Mouse (Mus musculus) limb, embryonic 14.5 days (tissue): Measurements from ENCODE around the gene Isg20l2. TPM values are rescaled to one million over a fixed set of nuclear protein-coding genes. Genes with fewer than 3 reads are reported as not detected.
A peak's percentile ranks its signal among the peaks of the same experiment; 100 is the strongest.

Source experiments
- ATAC-seq: fragments of 200-750 bp; cut with Nextera tagmentation; 2 replicates; pipeline ENCODE4 v1.8.0; 2017; ENCODE audit warnings: low read depth, moderate number of reproducible peaks, moderate TSS enrichment; ENCODE audit not compliant: low FRiP score
- DNase-seq: peaks from one replicate; pipeline ENCODE4 v3.0.0-alpha.2; 2015; ENCODE audit warnings: low spot score
- H3K27ac ChIP-seq: fragments of 300-500 bp; sonication (generic); replicated peaks from 2 replicates; pipeline ENCODE4 v1.5.1; 2014; ENCODE audit warnings: low read depth, mild to moderate bottlenecking, low read length, moderate library complexity, mixed read lengths
- H3K27me3 ChIP-seq: fragments of 300-500 bp; sonication (generic); 2 replicates; pipeline ENCODE4 v1.6.1; 2014; ENCODE audit warnings: low read length, mixed read lengths; ENCODE audit not compliant: control insufficient read depth, insufficient read depth
- H3K36me3 ChIP-seq: fragments of 300-500 bp; sonication (generic); 2 replicates; pipeline ENCODE4 v1.6.1; 2014; ENCODE audit warnings: mild to moderate bottlenecking, low read length, moderate library complexity, mixed read lengths; ENCODE audit not compliant: control insufficient read depth, insufficient read depth
- H3K4me1 ChIP-seq: fragments of 300-500 bp; sonication (generic); 2 replicates; pipeline ENCODE4 v1.6.1; 2014; ENCODE audit warnings: antibody characterized with exemption, low read length, mixed read lengths; ENCODE audit not compliant: control insufficient read depth, insufficient read depth
- H3K4me2 ChIP-seq: fragments of 300-500 bp; sonication (generic); replicated peaks from 2 replicates; pipeline ENCODE4 v1.6.1; 2014; ENCODE audit warnings: low read depth, mild to moderate bottlenecking, low read length, moderate library complexity; ENCODE audit not compliant: severe bottlenecking
- H3K4me3 ChIP-seq: fragments of 300-500 bp; sonication (generic); replicated peaks from 2 replicates; pipeline ENCODE4 v1.5.1; 2014; ENCODE audit warnings: low read length
- H3K9ac ChIP-seq: fragments of 300-500 bp; sonication (generic); 2 replicates; pipeline ENCODE4 v1.6.1; 2014; ENCODE audit warnings: mild to moderate bottlenecking, low read depth, low read length, moderate library complexity; ENCODE audit not compliant: severe bottlenecking
- H3K9me3 ChIP-seq: fragments of 300-500 bp; sonication (generic); 2 replicates; pipeline ENCODE4 v1.6.1; 2016; ENCODE audit warnings: low read length; ENCODE audit not compliant: control insufficient read depth
- POLR2A ChIP-seq: fragments of 200-500 bp; IDR thresholded peaks from 2 replicates; pipeline ENCODE4 v1.8.0; 2012; ENCODE audit warnings: inconsistent platforms, mild to moderate bottlenecking, moderate library complexity, borderline replicate concordance; ENCODE audit not compliant: insufficient read depth, insufficient read length; ENCODE audit errors: extremely low read depth
- WGBS: fragments of 180-500 bp; shearing (Covaris S2); extraction: QIAGEN DNeasy Blood & Tissue Kit; methylation state at CpG from one replicate; pipeline ENCODE4 v1.1.7; 2014; 5-methylcytosine and 5-hydroxymethylcytosine counted together
- polyA plus RNA-seq, 2 experiments: library from polyadenylated mRNA; depleted of rRNA in 1 of 2; stranded (reverse) in 1 of 2; unstranded in 1 of 2; fragments of >200 nt; fragmentation: Nextera tagmentation in 1 of 2; extraction: Ambion mirVana in 1 of 2; gene quantifications; 2 replicates each; pipeline versions ENCODE4 v1.2.1 to v1.2.3; 2012 to 2014

Gene Isg20l2
- polyA plus RNA-seq, 2 experiments, result 26.7 to 39.7 TPM

- Histone ChIP-seq H3K27me3 (no peaks in the 10 kb centered on the region), H3K36me3 (peaks cover 44% of the 10 kb centered on the region), H3K4me3 (no peak overlapping the region), H3K27ac (no peak overlapping the region), H3K4me1 (peaks cover 46% of the 10 kb centered on the region), H3K9ac (no peak overlapping the region), H3K4me2 (no peak overlapping the region), H3K9me3 (no peaks in the 10 kb centered on the region)
- DNase-seq (no peak), ATAC-seq (no peak)
- no peak for TF ChIP-seq POLR2A
- WGBS, result 46% methylated on average over 7 of the region's 7 CpGs
Measured at GRCm38 (mm10) chr3:87943586-87943985, 13.5 kb downstream of the Isg20l2 start.

- peak overlapping the region; percentile 1; the same call in 1 of the 2 replicates for H3K4me2 ChIP-seq
- no peak overlapping the region for H3K4me3 ChIP-seq
- no peaks in the 10 kb centered on the region for H3K9me3 ChIP-seq
- H3K4me1 ChIP-seq, result peaks cover 50% of the 10 kb centered on the region
- H3K9ac ChIP-seq, result 0 out of 2 replicates have a peak overlapping the region, but pooled peaks have one; percentile 41
- H3K36me3 ChIP-seq, result peaks cover 29% of the 10 kb centered on the region
- peak overlapping the region; percentile 88 for H3K27ac ChIP-seq
- 15% methylated on average over 4 of the region's 4 CpGs for WGBS
- no peak for TF ChIP-seq POLR2A
- DNase-seq (peak; percentile 58), ATAC-seq (peak; percentile 19; the same call in 1 of the 2 replicates)
- no peaks in the 10 kb centered on the region for H3K27me3 ChIP-seq
Measured at GRCm38 (mm10) chr3:87944838-87945600, 14.9 kb downstream of the Isg20l2 start.

DNA sequence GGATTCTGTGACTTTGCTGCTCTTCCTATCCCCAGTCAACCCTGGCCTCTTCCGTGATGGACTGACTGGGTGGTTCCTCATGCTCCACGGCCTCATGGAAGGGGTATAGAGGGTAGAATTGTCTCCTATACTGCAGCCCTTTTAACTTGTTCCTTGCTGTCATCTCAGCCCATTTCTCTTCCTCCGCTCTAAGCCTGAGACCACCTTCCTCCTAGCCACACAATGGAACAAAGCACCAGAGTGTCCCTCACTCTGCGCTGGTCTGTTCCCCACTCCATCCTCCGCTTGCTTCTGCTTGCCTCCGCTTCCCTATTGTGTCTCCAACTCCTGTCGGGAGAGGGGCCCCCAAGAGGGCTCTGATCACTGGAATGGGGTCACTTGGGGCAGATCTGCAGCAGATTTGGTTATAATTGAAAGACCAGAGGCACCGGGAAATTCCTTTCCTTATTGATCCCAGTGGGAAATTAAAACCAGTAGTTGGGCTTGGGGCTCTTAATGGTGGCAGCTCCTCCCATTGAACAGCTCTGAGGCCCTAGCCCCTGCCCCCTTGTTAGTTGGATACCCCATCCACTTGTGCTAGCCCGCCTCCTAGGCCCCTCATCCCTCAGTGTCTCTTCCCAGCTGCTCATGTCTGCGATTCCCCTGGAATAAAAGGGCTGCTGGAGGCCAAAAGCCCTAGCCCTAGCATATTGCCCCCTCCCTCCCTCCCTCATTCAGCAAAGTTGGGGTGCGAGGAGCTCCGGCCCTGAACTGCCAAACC lies 15.8 kb downstream of the Isg20l2 start:
- H3K27ac ChIP-seq, result peak overlapping the region; percentile 88
- peak overlapping the region; percentile 40 for H3K9ac ChIP-seq
- 0 out of 2 replicates have a peak, but pooled peaks have one; percentile 13 for ATAC-seq
- H3K4me1 ChIP-seq, result peaks cover 58% of the 10 kb centered on the region
- WGBS, result 12% methylated on average over 12 of the region's 12 CpGs
- peak; percentile 46 for DNase-seq
- H3K4me2 ChIP-seq, result peak overlapping the region; percentile 76
- H3K4me3 ChIP-seq, result no peak overlapping the region
- no peak for TF ChIP-seq POLR2A
- no peaks in the 10 kb centered on the region for H3K9me3 ChIP-seq
- H3K36me3 ChIP-seq, result peaks cover 20% of the 10 kb centered on the region
- H3K27me3 ChIP-seq, result no peaks in the 10 kb centered on the region

GRCm38 (mm10) chr3:87946541-87946860 lies 16.4 kb downstream of the Isg20l2 start:
- H3K9me3 ChIP-seq, result no peaks in the 10 kb centered on the region
- no peaks in the 10 kb centered on the region for H3K27me3 ChIP-seq
- H3K9ac ChIP-seq, result peak overlapping the region; percentile 67
- ATAC-seq (0 out of 2 replicates have a peak, but pooled peaks have one; percentile 7), DNase-seq (peak; percentile 62)
- no peak overlapping the region for H3K4me3 ChIP-seq
- H3K36me3 ChIP-seq, result peaks cover 14% of the 10 kb centered on the region
- H3K4me2 ChIP-seq, result peak overlapping the region; percentile 76
- H3K4me1 ChIP-seq, result peaks cover 63% of the 10 kb centered on the region
- H3K27ac ChIP-seq, result peak overlapping the region; percentile 88
- WGBS, result 17% methylated on average over 1 of the region's 1 CpGs
- TF ChIP-seq POLR2A, result no peak

DNA sequence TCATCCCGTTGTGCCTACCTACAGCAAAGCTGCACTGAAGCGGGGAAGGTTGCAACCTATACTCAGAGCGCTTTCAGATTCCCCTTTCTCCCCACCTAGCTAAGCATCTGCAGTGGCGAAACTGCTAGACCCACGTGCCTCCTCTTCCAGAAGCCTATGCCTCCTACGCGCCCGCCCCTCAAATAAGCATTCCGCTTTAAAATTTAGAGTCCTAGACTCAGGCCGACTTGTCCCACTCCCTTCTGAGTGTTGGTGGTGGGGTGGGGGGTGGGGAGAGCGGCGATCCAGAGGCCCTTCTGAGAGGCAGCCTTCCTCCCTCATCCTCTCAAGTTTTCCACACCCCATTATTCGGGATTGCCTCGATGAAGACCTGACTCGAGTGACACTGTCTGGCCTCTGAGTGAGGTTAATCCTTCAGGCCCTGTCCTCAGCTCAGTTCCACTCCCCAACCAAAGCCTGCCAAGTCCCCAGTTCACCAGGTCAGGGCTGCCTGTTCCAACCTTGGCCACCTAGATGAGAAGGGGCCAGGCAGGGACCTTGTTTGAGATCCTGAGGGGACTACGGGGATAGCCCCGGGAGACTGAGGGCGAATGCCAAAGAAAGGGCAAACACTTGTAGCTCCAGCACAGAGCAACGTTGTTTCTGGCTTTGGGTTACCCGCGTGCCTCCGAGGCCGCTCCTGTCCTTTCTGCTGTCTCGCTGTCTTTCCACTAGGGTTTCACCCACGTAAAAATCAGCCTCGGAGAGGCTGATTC lies 17.1 kb downstream of the Isg20l2 start:
- DNase-seq (peak; percentile 21), ATAC-seq (no peak)
- peak overlapping the region; percentile 76 for H3K4me2 ChIP-seq
- H3K4me3 ChIP-seq, result peak overlapping the region; percentile 57
- peaks cover 10% of the 10 kb centered on the region; the same call in 1 of the 2 replicates for H3K36me3 ChIP-seq
- H3K27me3 ChIP-seq, result no peaks in the 10 kb centered on the region
- TF ChIP-seq POLR2A, result no peak
- H3K9me3 ChIP-seq, result no peaks in the 10 kb centered on the region
- WGBS, result 2% methylated on average over 26 of the region's 26 CpGs
- H3K9ac ChIP-seq, result peak overlapping the region; percentile 67
- H3K27ac ChIP-seq, result peak overlapping the region; percentile 88
- peaks cover 71% of the 10 kb centered on the region for H3K4me1 ChIP-seq
